Mouse (Mus musculus): ENCODE results near the gene Lrrc3. TPM values are rescaled to one million over a fixed set of nuclear protein-coding genes. Genes with fewer than 3 reads are reported as not detected.
"Not testable (repeated sequence)": the region's sequence is repeated elsewhere in the genome, so short reads cannot be mapped to it uniquely, and the experiment has no call there.

Gene Lrrc3
- 2.9 and 4.0 TPM in 2 replicates for polyA plus RNA-seq (2012; rRNA removed)

DNA sequence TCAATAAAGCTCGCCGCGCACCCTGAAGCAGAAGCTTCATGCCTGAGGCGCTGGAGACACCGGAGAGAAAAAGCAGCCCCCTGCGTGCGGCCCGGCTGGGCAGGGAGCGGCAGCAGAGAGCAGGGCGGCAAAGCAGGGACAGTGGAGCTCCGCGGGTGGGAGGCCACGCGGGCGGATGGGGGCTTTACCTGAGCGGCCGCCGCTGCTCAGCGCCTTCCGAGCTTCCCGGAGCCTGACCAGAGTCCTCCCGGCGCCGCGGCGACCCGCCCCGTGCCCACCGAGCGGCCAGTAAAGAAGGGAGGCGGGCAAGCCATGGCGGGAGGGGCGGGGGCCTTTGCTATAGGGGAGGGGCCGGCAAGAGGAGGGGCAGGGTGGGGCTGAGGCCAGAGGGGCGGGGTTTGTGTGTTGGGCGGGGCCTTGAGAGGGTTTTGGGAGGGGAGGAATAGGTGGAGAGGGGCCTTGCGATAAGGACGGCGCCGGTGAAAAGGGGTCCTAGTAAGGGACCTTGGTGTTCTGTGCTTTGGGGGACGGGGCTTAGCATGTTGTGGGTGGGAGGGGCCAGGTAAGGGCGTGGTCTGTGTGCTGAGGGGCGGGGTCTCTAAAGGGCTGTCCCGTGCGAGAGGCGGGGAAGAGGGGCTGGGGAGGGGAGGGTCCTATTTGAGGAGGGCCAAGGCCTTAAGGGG lies at the start of gene Lrrc3:
Gene Lrrc3 (minus strand): TSS at position 326 of the 683 bp plus-strand sequence.
- peak; percentile 54 for DNase-seq (ENCODE audit: low spot score)

GRCm38 (mm10) chr10:77950468-77950867 lies 48.1 kb upstream of the Lrrc3 start:
- DNase-seq (ENCODE audit: low spot score): not testable (repeated sequence)

- no peak for DNase-seq (ENCODE audit: low spot score)
Measured at GRCm38 (mm10) chr10:77939685-77940084, 37.3 kb upstream of the Lrrc3 start.

- no peak for DNase-seq (ENCODE audit: low spot score)
Measured at GRCm38 (mm10) chr10:77927375-77927774, 25.0 kb upstream of the Lrrc3 start.

DNA sequence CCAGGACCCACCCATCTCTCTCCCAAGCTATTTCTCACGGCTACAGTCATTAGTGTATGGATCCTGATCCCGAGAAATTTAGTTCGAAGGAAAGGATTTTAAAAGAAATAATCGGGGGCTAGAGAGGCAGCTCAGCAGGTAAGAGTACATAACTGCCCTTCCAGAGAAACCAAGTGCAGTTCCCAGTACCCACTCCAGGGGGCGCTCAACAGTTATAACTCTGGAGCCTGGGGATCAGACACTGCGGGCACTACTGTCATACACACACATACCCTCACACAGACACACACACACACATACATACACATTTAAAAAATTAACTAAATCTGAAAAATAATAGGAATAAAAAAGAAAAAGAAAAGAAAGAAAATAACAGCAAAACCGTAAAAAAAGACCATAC lies 23.8 kb upstream of the Lrrc3 start:
- DNase-seq (ENCODE audit: low spot score): peak; percentile 39

DNA sequence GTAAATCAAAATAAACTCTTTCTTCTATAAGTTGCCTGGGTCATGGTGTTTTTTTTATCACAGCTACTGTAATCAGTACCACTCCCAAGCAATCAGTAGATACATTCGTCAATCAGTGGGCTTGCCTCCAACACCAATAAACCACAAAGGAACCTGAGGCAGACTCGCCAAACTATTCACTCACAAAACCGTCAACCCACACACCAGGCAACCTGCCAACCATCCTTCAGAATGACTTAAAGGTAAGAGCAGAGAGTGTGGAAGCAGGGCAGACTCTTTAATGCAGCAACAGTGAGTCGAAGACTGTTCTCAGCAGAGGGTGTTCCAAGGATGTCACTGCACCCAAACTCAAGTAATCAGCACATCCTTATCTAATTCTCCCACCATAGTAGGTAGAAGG lies 20.3 kb upstream of the Lrrc3 start:
- DNase-seq (ENCODE audit: low spot score): no peak

- no peak for DNase-seq (ENCODE audit: low spot score)
Measured at GRCm38 (mm10) chr10:77921009-77921408, 18.7 kb upstream of the Lrrc3 start.

GRCm38 (mm10) chr10:77916636-77917335 lies 14.4 kb upstream of the Lrrc3 start:
- DNase-seq (ENCODE audit: low spot score): peak; percentile 53

- DNase-seq (ENCODE audit: low spot score): no peak
Measured at GRCm38 (mm10) chr10:77913292-77913691, 11.0 kb upstream of the Lrrc3 start.

DNA sequence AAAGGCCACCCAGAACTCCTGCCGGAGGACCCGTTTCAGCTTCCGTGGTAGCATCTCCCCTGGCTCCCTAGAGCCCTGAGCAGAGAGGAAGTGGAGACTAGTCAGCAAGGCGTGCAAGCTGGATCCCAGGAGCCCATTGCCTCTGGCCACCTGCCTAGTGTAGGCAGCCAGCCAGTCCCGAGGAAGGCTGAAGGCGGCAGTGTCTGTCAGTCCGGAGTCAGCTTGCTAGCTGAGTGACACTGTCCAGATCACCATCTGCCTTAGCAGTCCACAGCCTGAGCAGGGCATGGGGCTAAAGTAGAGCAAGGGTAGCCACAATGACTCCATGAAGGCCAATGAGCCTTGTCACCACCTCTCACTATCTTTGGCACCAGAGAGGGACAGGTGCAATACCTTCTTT lies 10.3 kb upstream of the Lrrc3 start:
- no peak for DNase-seq (ENCODE audit: low spot score)

DNA sequence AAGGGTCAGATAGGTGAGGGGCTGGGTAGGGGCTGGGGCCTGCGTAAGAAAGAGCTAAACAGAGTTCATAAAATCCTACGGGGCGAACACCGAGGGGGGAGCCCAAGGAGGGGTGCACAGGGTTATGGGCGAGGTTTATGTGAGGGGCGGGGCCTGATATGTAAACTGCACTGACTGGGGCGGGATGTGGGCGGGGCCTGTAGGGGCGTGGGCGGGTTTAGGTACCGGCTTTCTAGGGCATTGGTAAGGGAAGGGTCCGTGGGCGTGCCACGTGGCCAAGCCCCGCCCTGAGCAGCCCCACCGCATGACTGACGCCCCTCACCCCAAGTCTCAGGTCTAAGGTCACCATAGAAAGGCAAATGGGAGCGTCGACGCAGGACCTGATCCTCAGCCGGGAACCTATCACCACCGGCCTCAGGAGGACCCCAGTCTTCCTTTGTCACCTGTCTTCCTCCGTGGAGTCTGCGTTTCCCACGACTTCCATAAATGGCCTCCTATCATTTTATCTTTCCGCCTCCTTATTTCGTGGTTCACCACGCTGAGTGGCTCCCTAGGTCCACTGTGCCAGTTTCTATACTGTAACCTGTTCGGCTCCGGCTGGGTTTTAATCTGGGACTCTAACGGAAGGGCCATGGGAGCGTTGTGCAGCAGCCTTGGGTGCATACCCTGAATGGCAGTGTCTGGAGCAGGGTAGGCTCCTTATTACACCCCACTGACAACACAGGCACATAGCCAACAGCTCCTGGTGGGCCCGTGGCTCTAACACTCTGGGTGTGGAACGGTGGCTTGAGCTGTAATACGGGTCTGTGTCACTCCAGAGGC lies 769 bp upstream of the Lrrc3 start:
- DNase-seq (ENCODE audit: low spot score): no peak

- DNase-seq (ENCODE audit: low spot score): no peak
Measured at GRCm38 (mm10) chr10:77901871-77902210, 495 bp downstream of the Lrrc3 start.

DNA sequence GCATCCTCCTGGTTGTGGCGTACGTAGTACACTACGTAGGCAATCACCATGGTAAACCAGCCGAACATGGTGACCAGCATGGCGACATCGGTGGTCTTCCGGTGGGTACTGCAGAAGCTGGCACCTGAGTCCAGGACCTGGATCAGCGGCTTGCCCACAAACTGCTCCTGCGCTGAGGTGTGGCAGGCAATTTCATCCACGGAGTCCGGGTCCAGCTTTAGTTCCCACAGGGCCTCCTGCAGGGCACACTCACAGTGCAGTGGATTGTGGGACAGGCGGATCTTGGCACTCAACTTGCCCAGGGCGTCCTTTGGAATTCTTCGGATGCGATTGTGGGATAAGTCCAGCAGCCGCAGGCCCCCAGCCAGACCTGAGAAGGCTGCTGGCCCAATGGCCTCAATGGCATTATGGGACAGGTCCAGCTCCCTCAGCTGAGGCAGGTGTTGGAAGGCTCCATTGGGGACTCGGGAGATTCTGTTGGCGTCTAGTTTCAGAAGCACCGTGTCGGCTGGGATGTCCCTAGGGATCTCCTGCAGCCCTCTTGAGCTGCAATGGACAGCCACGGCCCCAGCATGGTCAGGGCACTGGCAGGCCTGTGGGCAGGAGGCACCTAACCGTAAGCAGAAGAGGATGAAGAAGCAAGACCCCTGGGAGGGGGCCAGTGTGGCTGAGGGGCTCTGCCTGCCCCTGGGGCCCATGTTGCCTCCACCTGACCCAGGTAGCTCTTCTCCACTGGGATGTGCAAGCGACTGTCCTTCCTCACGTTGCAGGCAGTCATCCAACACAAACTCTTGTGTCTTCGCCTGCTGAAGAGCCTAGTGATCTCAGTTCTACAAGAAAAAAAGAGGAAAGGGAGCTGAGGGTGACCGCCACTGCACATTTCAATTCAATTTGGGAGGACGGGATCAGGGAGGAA lies 1.2 kb downstream of the Lrrc3 start:
- DNase-seq (ENCODE audit: low spot score): no peak

DNA sequence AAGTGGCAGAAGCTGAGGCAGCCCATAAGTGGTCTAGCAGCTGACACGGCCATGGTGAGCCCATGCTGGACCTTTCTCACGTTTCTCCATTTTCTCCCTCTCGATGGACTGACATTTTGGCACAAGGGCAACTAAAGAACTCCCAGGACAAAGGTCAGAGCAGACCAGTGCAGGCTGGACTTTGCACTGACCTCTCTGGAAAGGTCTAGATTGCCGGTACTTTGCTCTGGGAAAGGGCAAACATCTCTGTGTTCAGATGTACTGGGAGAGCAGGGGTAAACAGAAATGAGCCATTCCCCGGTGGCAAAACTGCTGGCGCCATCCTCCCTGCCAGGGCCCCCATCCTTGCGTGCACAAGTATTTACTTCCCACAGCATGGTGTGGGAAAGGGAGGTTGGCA lies 2.2 kb downstream of the Lrrc3 start:
- no peak for DNase-seq (ENCODE audit: low spot score)

- DNase-seq (ENCODE audit: low spot score): no peak
Measured at GRCm38 (mm10) chr10:77895562-77895961, 6.8 kb downstream of the Lrrc3 start.

GRCm38 (mm10) chr10:77890987-77891565 lies 11.3 kb downstream of the Lrrc3 start:
- no peak for DNase-seq (ENCODE audit: low spot score)

GRCm38 (mm10) chr10:77886007-77886747 lies 16.2 kb downstream of the Lrrc3 start:
- no peak for DNase-seq (ENCODE audit: low spot score)

DNA sequence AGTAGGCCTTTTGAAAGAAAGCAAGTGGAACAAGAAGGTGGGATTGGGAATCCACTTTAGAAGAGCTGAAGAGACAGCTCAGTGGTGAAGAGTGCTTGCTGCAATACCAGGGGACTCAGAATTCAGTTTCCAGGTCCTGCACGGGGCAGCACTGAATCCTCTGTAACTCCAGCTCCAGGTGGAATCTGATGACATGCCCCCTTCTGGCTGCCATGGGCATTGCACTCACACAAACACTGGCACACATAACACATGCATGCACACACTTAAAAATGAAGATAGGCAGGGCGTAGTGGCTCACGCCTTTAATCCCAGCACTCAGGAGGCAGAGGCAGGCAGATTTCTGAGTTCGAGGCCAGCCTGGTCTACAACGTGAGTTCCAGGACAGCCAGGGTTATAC lies 19.8 kb downstream of the Lrrc3 start:
- no peak for DNase-seq (ENCODE audit: low spot score)

DNA sequence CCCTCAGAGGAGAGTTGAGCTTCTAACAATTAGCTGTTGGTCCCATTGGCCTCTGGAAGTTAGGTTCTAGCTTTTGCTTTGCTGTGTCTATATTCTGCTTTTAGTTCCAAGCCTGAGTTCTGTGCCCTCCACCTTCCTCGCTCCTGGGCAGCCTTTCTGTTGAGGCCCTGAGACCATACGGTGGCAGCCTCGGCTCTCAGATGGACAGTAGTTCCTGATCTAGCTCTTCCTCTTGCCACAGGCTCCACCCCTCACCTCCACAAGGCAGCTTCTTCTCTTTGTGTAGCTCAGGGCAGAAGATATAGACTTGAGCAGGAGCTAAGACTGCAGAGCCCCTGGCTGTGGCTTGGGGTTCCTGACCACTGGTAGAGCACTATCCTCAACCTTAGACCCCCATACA lies 22.0 kb downstream of the Lrrc3 start:
- no peak for DNase-seq (ENCODE audit: low spot score)

GRCm38 (mm10) chr10:77878985-77879384 lies 23.4 kb downstream of the Lrrc3 start:
- no peak for DNase-seq (ENCODE audit: low spot score)

DNA sequence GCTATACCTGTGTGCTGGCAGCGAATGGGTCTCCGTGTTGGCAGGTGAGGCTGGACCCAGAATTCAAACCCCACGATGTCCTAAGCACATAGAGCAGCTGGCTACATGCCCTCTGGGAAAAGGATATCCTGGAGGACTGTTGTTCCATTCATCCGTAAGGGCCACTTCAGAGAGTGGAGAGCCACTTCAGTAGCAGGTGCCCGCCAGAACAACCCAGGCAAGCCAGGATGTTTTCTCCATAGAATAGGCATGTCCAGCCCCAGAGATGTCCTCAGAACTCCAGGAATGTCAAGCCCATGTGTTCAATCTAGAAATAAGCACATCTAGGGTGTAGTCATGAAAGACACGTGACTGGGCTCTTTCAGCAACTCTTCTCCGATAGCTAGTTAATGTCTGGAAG lies 32.7 kb downstream of the Lrrc3 start:
- DNase-seq (ENCODE audit: low spot score): no peak

All from urinary bladder, adult 2 months (tissue).